Comparison of ENCODE assay signal across 15 mouse cellular contexts in genomic region chr2:131213773-131214172, GRCm38 (mm10). TPM values are rescaled to one million over a fixed set of nuclear protein-coding genes. Genes with fewer than 3 reads are reported as not detected.
DNase-seq lines count a peak whose midpoint lies in the region; ATAC-seq and TF ChIP-seq lines count a peak whose summit lies in the region.
"Had no signal": no experiment of that assay in that cellular context is flagged by ENCODE, and none has a peak within 500 bp of the region (broad histone marks: within the 10 kb centered on the region; RNA-seq: fewer than 3 reads in every experiment).

No protein-coding gene starts in this region.

- H3K27ac ChIP-seq in hindbrain, embryonic 10.5 days = peak overlapping the region; percentile 59; the same call in 1 of the 2 replicates
- no peak overlapping the region for H3K27ac ChIP-seq in hindbrain, postnatal 0 days
- H3K27ac ChIP-seq in heart, postnatal 0 days (ENCODE audit: low read depth) = peak overlapping the region; percentile 49
- H3K27ac ChIP-seq in liver, embryonic 16.5 days (ENCODE audit: low read length) = peak overlapping the region; percentile 94
- H3K27ac ChIP-seq: embryonic facial prominence, embryonic 12.5 days; neural tube, embryonic 12.5 days had no signal

- no peak overlapping the region for H3K4me3 ChIP-seq in hindbrain, embryonic 10.5 days
- H3K4me3 ChIP-seq in hindbrain, postnatal 0 days (ENCODE audit: low read length) = no peak overlapping the region
- no peak overlapping the region for H3K4me3 ChIP-seq in heart, postnatal 0 days (ENCODE audit: low read depth, low read length)
- peak overlapping the region; percentile 36 for H3K4me3 ChIP-seq in liver, embryonic 16.5 days (ENCODE audit: low read depth, low read length)
- H3K4me3 ChIP-seq: embryonic facial prominence, embryonic 12.5 days; neural tube, embryonic 12.5 days had no signal

- H3K36me3 ChIP-seq in hindbrain, embryonic 10.5 days = peaks cover 28% of the 10 kb centered on the region
- H3K36me3 ChIP-seq in hindbrain, postnatal 0 days (ENCODE audit: insufficient read depth, low read length) = peaks cover 7% of the 10 kb centered on the region; the same call in 1 of the 2 replicates
- peaks cover 27% of the 10 kb centered on the region for H3K36me3 ChIP-seq in heart, postnatal 0 days (replicated peaks; ENCODE audit: control insufficient read depth, insufficient read depth, low read length)
- H3K36me3 ChIP-seq in liver, embryonic 16.5 days (ENCODE audit: control insufficient read depth, insufficient read depth) = peaks cover 7% of the 10 kb centered on the region

- H3K9ac ChIP-seq in hindbrain, postnatal 0 days (replicated peaks; ENCODE audit: low read length) = no peak overlapping the region
- H3K9ac ChIP-seq in heart, postnatal 0 days (replicated peaks; ENCODE audit: low read depth, low read length) = no peak overlapping the region
- peak overlapping the region; percentile 67 for H3K9ac ChIP-seq in liver, embryonic 16.5 days (ENCODE audit: low read depth, low read length)
- H3K9ac ChIP-seq: embryonic facial prominence, embryonic 12.5 days had no signal

- no peak for TF ChIP-seq EP300 in heart, postnatal 0 days (IDR thresholded peaks at IDR 0.05; ENCODE audit: low read depth)

- no peak overlapping the region for H3K4me2 ChIP-seq in hindbrain, postnatal 0 days (ENCODE audit: low read depth, low read length)
- H3K4me2 ChIP-seq in heart, postnatal 0 days (ENCODE audit: low read depth, low read length) = no peak overlapping the region
- H3K4me2 ChIP-seq in liver, embryonic 16.5 days (ENCODE audit: low read depth, low read length) = peak overlapping the region; percentile 63
- H3K4me2 ChIP-seq: embryonic facial prominence, embryonic 12.5 days; midbrain, embryonic 11.5 days; neural tube, embryonic 12.5 days had no signal

- no peaks in the 10 kb centered on the region for H3K27me3 ChIP-seq in hindbrain, embryonic 10.5 days (ENCODE audit: insufficient read depth, poor library complexity, severe bottlenecking)
- H3K27me3 ChIP-seq in hindbrain, postnatal 0 days (ENCODE audit: insufficient read depth, low read length) = no peaks in the 10 kb centered on the region
- H3K27me3 ChIP-seq in heart, postnatal 0 days (ENCODE audit: control insufficient read depth, insufficient read depth, low read length) = no peaks in the 10 kb centered on the region
- H3K27me3 ChIP-seq in liver, embryonic 16.5 days (ENCODE audit: control insufficient read depth, insufficient read depth, low read depth, low read length) = no peaks in the 10 kb centered on the region
- H3K27me3 ChIP-seq: embryonic facial prominence, embryonic 12.5 days; neural tube, embryonic 12.5 days had no signal

- WGBS in hindbrain, embryonic 10.5 days = 88% methylated on average over 7 of the region's 7 CpGs
- 73% methylated on average over 7 of the region's 7 CpGs for WGBS in hindbrain, postnatal 0 days
- WGBS in heart, postnatal 0 days = 59% methylated on average over 7 of the region's 7 CpGs
- 43% methylated on average over 7 of the region's 7 CpGs for WGBS in liver, embryonic 16.5 days (ENCODE audit: insufficient replicate concordance)

- H3K4me1 ChIP-seq in hindbrain, embryonic 10.5 days (replicated peaks) = peaks cover 28% of the 10 kb centered on the region
- peaks cover 11% of the 10 kb centered on the region for H3K4me1 ChIP-seq in hindbrain, postnatal 0 days (ENCODE audit: insufficient read depth, low read length)
- H3K4me1 ChIP-seq in heart, postnatal 0 days (ENCODE audit: control insufficient read depth, insufficient read depth) = peaks cover 45% of the 10 kb centered on the region
- H3K4me1 ChIP-seq in liver, embryonic 16.5 days (ENCODE audit: control insufficient read depth, low read depth, low read length) = peaks cover 56% of the 10 kb centered on the region

- H3K9me3 ChIP-seq in hindbrain, embryonic 10.5 days = no peaks in the 10 kb centered on the region
- no peaks in the 10 kb centered on the region for H3K9me3 ChIP-seq in hindbrain, postnatal 0 days (ENCODE audit: low read length)
- H3K9me3 ChIP-seq in heart, postnatal 0 days (replicated peaks; ENCODE audit: control insufficient read depth, low read length) = no peaks in the 10 kb centered on the region
- H3K9me3 ChIP-seq in liver, embryonic 16.5 days (replicated peaks; ENCODE audit: control insufficient read depth, low read length) = no peaks in the 10 kb centered on the region
- H3K9me3 ChIP-seq: embryonic facial prominence, embryonic 12.5 days; neural tube, embryonic 12.5 days had no signal

- no peak for DNase-seq in hindbrain, embryonic 10.5 days (ENCODE audit: low spot score)
- no peak for DNase-seq in hindbrain, postnatal 0 days (ENCODE audit: low spot score)
- DNase-seq in c-Kit-positive CD71-positive TER-119-positive erythroid progenitor cells, embryonic 14.5 days (ENCODE audit: low spot score) = peak; percentile 82
- peak; percentile 17 for DNase-seq in heart, postnatal 0 days (ENCODE audit: low spot score)
- DNase-seq in embryo, embryonic 10.5 days (ENCODE audit: low spot score) = no peak
- no peak for DNase-seq in testis, postnatal 14 days (ENCODE audit: low spot score)
- no peak for DNase-seq in thymus, postnatal 14 days
- DNase-seq: adrenal gland, adult 2 months; cerebellum, adult 8-10 months; kidney, postnatal 25 days; lung, adult 2 months had no signal

- no peak for TF ChIP-seq CTCF in hindbrain, postnatal 0 days (IDR thresholded peaks at IDR 0.05; ENCODE audit: low read depth)
- TF ChIP-seq CTCF in heart, postnatal 0 days (IDR thresholded peaks at IDR 0.05; ENCODE audit: low read depth) = no peak

- ATAC-seq in hindbrain, postnatal 0 days = no peak
- ATAC-seq in heart, postnatal 0 days (ENCODE audit: insufficient read depth, low read depth) = no peak
- ATAC-seq in liver, embryonic 16.5 days (ENCODE audit: low read depth) = peak; percentile 64

RNA-seq across cellular contexts. Expression of gene Ap5s1, which starts 6.9 kb away (rescaled TPM):
- polyA plus RNA-seq in hindbrain, embryonic 10.5 days (2016; fragmentation: Nextera tagmentation; extraction: Ambion mirVana) = 27.2 and 32.7 TPM in 2 replicates
- total RNA-seq in hindbrain, postnatal 0 days (2014; rRNA removed) = 63.0 and 67.6 TPM in 2 replicates
- polyA plus RNA-seq in hindbrain, postnatal 0 days (2015; fragmentation: Nextera tagmentation; extraction: Ambion mirVana) = 37.1 and 37.5 TPM in 2 replicates
- total RNA-seq in heart, postnatal 0 days (2014; rRNA removed; ENCODE audit: low replicate concordance) = 95.1 and 107 TPM in 2 replicates
- polyA plus RNA-seq in heart, postnatal 0 days (2015; fragmentation: Nextera tagmentation; extraction: Ambion mirVana) = 63.6 and 65.5 TPM in 2 replicates
- 16.4 and 18.4 TPM in 2 replicates for polyA plus RNA-seq in liver, embryonic 16.5 days (2015; fragmentation: Nextera tagmentation; extraction: Ambion mirVana)

RNA-seq across cellular contexts. Expression of gene Mavs, which starts 20.1 kb away (rescaled TPM):
- polyA plus RNA-seq in hindbrain, embryonic 10.5 days (2016; fragmentation: Nextera tagmentation; extraction: Ambion mirVana) = 16.4 and 19.0 TPM in 2 replicates
- total RNA-seq in hindbrain, postnatal 0 days (2014; rRNA removed) = 11.3 and 17.4 TPM in 2 replicates
- polyA plus RNA-seq in hindbrain, postnatal 0 days (2015; fragmentation: Nextera tagmentation; extraction: Ambion mirVana) = 6.1 and 6.7 TPM in 2 replicates
- total RNA-seq in heart, postnatal 0 days (2014; rRNA removed; ENCODE audit: low replicate concordance) = 32.5 and 38.0 TPM in 2 replicates
- 27.4 and 27.8 TPM in 2 replicates for polyA plus RNA-seq in heart, postnatal 0 days (2015; fragmentation: Nextera tagmentation; extraction: Ambion mirVana)
- polyA plus RNA-seq in liver, embryonic 16.5 days (2015; fragmentation: Nextera tagmentation; extraction: Ambion mirVana) = 29.1 and 32.0 TPM in 2 replicates

RNA-seq across cellular contexts. Expression of gene Spef1, which starts 26.7 kb away (rescaled TPM):
- polyA plus RNA-seq in hindbrain, embryonic 10.5 days (2016; fragmentation: Nextera tagmentation; extraction: Ambion mirVana) = 5.2 and 5.4 TPM in 2 replicates
- 15.5 and 17.3 TPM in 2 replicates for total RNA-seq in hindbrain, postnatal 0 days (2014; rRNA removed)
- polyA plus RNA-seq in hindbrain, postnatal 0 days (2015; fragmentation: Nextera tagmentation; extraction: Ambion mirVana) = 7.8 and 8.9 TPM in 2 replicates
- 5.2 and 5.9 TPM in 2 replicates for total RNA-seq in heart, postnatal 0 days (2014; rRNA removed; ENCODE audit: low replicate concordance)
- 0.97 and 1.2 TPM in 2 replicates for polyA plus RNA-seq in heart, postnatal 0 days (2015; fragmentation: Nextera tagmentation; extraction: Ambion mirVana)
- polyA plus RNA-seq in liver, embryonic 16.5 days (2015; fragmentation: Nextera tagmentation; extraction: Ambion mirVana) = 1.1 and 1.2 TPM in 2 replicates

RNA-seq across cellular contexts. Expression of gene Cdc25b, which starts 27.0 kb away (rescaled TPM):
- polyA plus RNA-seq in hindbrain, embryonic 10.5 days (2016; fragmentation: Nextera tagmentation; extraction: Ambion mirVana) = 99.7 and 116 TPM in 2 replicates
- 18.2 TPM in 2 replicates for total RNA-seq in hindbrain, postnatal 0 days (2014; rRNA removed)
- 22.2 and 24.0 TPM in 2 replicates for polyA plus RNA-seq in hindbrain, postnatal 0 days (2015; fragmentation: Nextera tagmentation; extraction: Ambion mirVana)
- total RNA-seq in heart, postnatal 0 days (2014; rRNA removed; ENCODE audit: low replicate concordance) = 15.3 and 31.9 TPM in 2 replicates
- polyA plus RNA-seq in heart, postnatal 0 days (2015; fragmentation: Nextera tagmentation; extraction: Ambion mirVana) = 12.1 and 15.0 TPM in 2 replicates
- 255 and 284 TPM in 2 replicates for polyA plus RNA-seq in liver, embryonic 16.5 days (2015; fragmentation: Nextera tagmentation; extraction: Ambion mirVana)

RNA-seq across cellular contexts. Expression of gene Cenpb, which starts 33.9 kb away (rescaled TPM):
- polyA plus RNA-seq in hindbrain, embryonic 10.5 days (2016; fragmentation: Nextera tagmentation; extraction: Ambion mirVana) = 9.7 and 12.8 TPM in 2 replicates
- 106 and 112 TPM in 2 replicates for total RNA-seq in hindbrain, postnatal 0 days (2014; rRNA removed)
- 12.8 and 14.4 TPM in 2 replicates for polyA plus RNA-seq in hindbrain, postnatal 0 days (2015; fragmentation: Nextera tagmentation; extraction: Ambion mirVana)
- total RNA-seq in heart, postnatal 0 days (2014; rRNA removed; ENCODE audit: low replicate concordance) = 62.9 and 84.8 TPM in 2 replicates
- 7.1 and 7.8 TPM in 2 replicates for polyA plus RNA-seq in heart, postnatal 0 days (2015; fragmentation: Nextera tagmentation; extraction: Ambion mirVana)
- polyA plus RNA-seq in liver, embryonic 16.5 days (2015; fragmentation: Nextera tagmentation; extraction: Ambion mirVana) = 3.0 and 3.2 TPM in 2 replicates

Comparison
In these comparisons a context has a peak if more than half of its experiments do, and no peak if none do; other contexts are left out.
1. DNase-seq: peak in c-Kit-positive CD71-positive TER-119-positive erythroid progenitor cells, embryonic 14.5 days (single experiment) and heart, postnatal 0 days (single experiment); none in hindbrain, embryonic 10.5 days (single experiment), hindbrain, postnatal 0 days (single experiment), embryo, embryonic 10.5 days (single experiment), testis, postnatal 14 days (single experiment) and thymus, postnatal 14 days (single experiment).